Mouse (Mus musculus): ENCODE measurements around the gene Klk5.

- peak; percentile 85 for TF ChIP-seq CTCF (IDR thresholded peaks at IDR 0.05; ENCODE audit: low read depth)
- no peak for TF ChIP-seq EP300 (IDR thresholded peaks at IDR 0.05; ENCODE audit: low read depth)
Observed at GRCm38 (mm10) chr7:43894836-43895235, 53.1 kb downstream of the Klk5 start.
